Mouse (Mus musculus) megakaryocyte-erythroid progenitor cell, adult 5-6 weeks (primary cell): ENCODE data around the gene Acsm1. TPM values are rescaled to one million over a fixed set of nuclear protein-coding genes. Genes with fewer than 3 reads are reported as not detected.
A peak's percentile ranks its signal among the peaks of the same experiment; 100 is the strongest.

Experiments used
- ATAC-seq: replicated peaks from 2 replicates; pipeline ENCODE4 v1.8.0; 2016; ENCODE audit warnings: mild to moderate bottlenecking, inconsistent platforms; ENCODE audit not compliant: severe bottlenecking, poor library complexity, low FRiP score, low TSS enrichment
- total RNA-seq, 2 experiments: library from RNA; stranded (forward) in 1 of 2; stranded (reverse) in 1 of 2; fragments of 200-1000, 215-1000 nt in 1 of 2; fragments of >200 nt in 1 of 2; fragmentation: Nextera tagmentation in 1 of 2; gene quantifications; 2 replicates each; pipeline ENCODE4 v1.2.3; 2014 to 2017

Acsm1 gene
- total RNA-seq, 2 experiments from 2014 or later = not detected

DNA sequence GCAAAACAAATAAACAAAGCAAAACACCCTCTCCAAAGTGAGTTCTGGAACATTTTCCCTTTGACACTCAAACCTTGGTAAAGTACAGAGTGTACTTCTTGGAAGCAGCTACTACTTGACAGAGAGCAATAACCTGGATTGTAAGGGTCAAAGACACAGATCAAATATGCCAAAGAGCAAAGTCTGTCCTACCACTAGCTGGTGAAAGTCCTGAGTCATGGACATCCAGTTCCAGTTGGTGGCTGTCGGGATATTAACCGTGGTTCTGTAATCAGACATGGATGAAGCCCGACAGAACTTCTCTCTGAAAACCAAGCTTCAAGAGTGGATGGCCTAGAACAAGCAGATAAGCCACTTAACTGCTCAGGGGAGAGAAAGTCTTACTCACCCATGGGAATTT, 61.1 kb downstream of the Acsm1 start:
- no peak for ATAC-seq

- ATAC-seq = no peak
Measured at GRCm38 (mm10) chr7:119670395-119670794, 63.6 kb downstream of the Acsm1 start.

- ATAC-seq = no peak
Measured at GRCm38 (mm10) chr7:119670925-119671324, 64.1 kb downstream of the Acsm1 start.

GRCm38 (mm10) chr7:119673465-119673864, 66.6 kb downstream of the Acsm1 start:
- ATAC-seq = peak; percentile 84

DNA sequence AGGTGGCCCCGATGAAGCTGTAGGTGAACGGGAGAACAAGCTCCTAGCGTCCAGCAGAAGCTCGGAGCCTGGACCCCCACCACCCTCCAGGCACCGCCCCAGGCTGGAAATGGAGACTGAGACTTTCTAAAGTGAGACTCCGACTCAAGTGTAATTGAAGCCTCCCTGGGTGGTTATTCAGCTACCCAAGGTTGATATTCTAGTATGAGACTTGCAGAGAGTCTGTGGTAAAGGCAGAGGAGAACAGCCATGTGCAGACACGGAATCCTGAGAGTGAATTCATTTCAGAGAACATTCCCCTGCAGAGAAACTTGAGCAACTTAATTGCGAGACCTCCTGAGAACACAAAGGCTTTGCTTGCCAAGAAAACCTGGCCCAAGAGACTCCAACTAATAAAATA, 73.3 kb downstream of the Acsm1 start:
- ATAC-seq = no peak

DNA sequence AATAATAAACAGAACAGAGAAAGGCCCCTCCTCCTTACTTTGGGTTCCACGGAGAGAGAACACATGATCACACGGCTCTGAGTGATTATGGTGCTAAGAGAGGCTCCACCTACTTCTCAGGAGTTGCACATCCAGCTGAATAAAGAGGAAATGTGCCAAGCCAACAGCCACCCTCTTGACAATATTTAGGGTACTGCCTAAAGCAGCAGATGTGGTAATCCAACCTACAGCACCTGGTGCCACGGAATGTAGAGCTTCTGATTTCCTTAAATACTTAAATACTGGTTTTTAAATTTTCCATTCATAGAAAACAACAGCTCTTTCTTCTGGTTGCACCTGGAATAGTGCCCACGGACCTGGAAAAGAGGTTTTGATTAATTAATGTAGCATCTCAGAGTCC, 75.9 kb downstream of the Acsm1 start:
- ATAC-seq = no peak

GRCm38 (mm10) chr7:119689726-119690125, 82.9 kb downstream of the Acsm1 start, which contains the start of gene Acsm4:
TSS of gene Acsm4 (plus strand) at chr7:119690026.
- no peak for ATAC-seq

GRCm38 (mm10) chr7:119692302-119692701, 85.5 kb downstream of the Acsm1 start:
- ATAC-seq = no peak

- ATAC-seq = no peak
Measured at GRCm38 (mm10) chr7:119694926-119695325, 88.1 kb downstream of the Acsm1 start.

Other genes with a start within 250 kb of the Acsm1 start
- not detected in 2 replicates for gene Gp2, start 147.7 kb upstream of the Acsm1 start, total RNA-seq (2014; fragmentation: Nextera tagmentation)
- not detected in 2 replicates for gene Gp2, start 147.7 kb upstream of the Acsm1 start, total RNA-seq (2017)
- gene Umod, start 127.7 kb upstream of the Acsm1 start, total RNA-seq (2014; fragmentation: Nextera tagmentation) = not detected in 2 replicates
- gene Umod, start 127.7 kb upstream of the Acsm1 start, total RNA-seq (2017) = not detected in 2 replicates
- gene Acsm5, start 87.6 kb upstream of the Acsm1 start, total RNA-seq (2014; fragmentation: Nextera tagmentation) = not detected in 2 replicates
- not detected in 2 replicates for gene Acsm5, start 87.6 kb upstream of the Acsm1 start, total RNA-seq (2017)
- gene Pdilt, start 83.5 kb upstream of the Acsm1 start, total RNA-seq (2014; fragmentation: Nextera tagmentation) = not detected in 2 replicates
- gene Pdilt, start 83.5 kb upstream of the Acsm1 start, total RNA-seq (2017) = not detected in 2 replicates
- not detected in 2 replicates for gene Acsm2, start 52.7 kb upstream of the Acsm1 start, total RNA-seq (2014; fragmentation: Nextera tagmentation)
- gene Acsm2, start 52.7 kb upstream of the Acsm1 start, total RNA-seq (2017) = not detected in 2 replicates
- gene Acsm4, start 83.0 kb downstream of the Acsm1 start, total RNA-seq (2014; fragmentation: Nextera tagmentation) = not detected in 2 replicates
- gene Acsm4, start 83.0 kb downstream of the Acsm1 start, total RNA-seq (2017) = not detected in 2 replicates
- gene Thumpd1, start 113.8 kb downstream of the Acsm1 start, total RNA-seq (2014; fragmentation: Nextera tagmentation) = 41.2 and 48.7 TPM in 2 replicates
- gene Thumpd1, start 113.8 kb downstream of the Acsm1 start, total RNA-seq (2017) = 135 and 168 TPM in 2 replicates
- gene Acsm3, start 153.9 kb downstream of the Acsm1 start, total RNA-seq (2014; fragmentation: Nextera tagmentation) = not detected in 2 replicates
- gene Acsm3, start 153.9 kb downstream of the Acsm1 start, total RNA-seq (2017) = 0.23 TPM in 1 of 2 replicates, not detected in the other
- gene Rexo5, start 187.0 kb downstream of the Acsm1 start, total RNA-seq (2014; fragmentation: Nextera tagmentation) = 68.4 and 72.0 TPM in 2 replicates
- gene Rexo5, start 187.0 kb downstream of the Acsm1 start, total RNA-seq (2017) = 44.8 and 45.8 TPM in 2 replicates
- gene Eri2, start 187.0 kb downstream of the Acsm1 start, total RNA-seq (2014; fragmentation: Nextera tagmentation) = 23.0 and 32.7 TPM in 2 replicates
- gene Eri2, start 187.0 kb downstream of the Acsm1 start, total RNA-seq (2017) = 19.5 and 20.3 TPM in 2 replicates